Mouse (Mus musculus): ENCODE data around the gene Cxcl16. TPM values are rescaled to one million over a fixed set of nuclear protein-coding genes. Genes with fewer than 3 reads are reported as not detected.
"Not testable (repeated sequence)": the region's sequence is repeated elsewhere in the genome, so short reads cannot be mapped to it uniquely, and the experiment has no call there.

Gene Cxcl16
- polyA plus RNA-seq, 1 experiment from 2014 or later = 6.0 TPM

DNA sequence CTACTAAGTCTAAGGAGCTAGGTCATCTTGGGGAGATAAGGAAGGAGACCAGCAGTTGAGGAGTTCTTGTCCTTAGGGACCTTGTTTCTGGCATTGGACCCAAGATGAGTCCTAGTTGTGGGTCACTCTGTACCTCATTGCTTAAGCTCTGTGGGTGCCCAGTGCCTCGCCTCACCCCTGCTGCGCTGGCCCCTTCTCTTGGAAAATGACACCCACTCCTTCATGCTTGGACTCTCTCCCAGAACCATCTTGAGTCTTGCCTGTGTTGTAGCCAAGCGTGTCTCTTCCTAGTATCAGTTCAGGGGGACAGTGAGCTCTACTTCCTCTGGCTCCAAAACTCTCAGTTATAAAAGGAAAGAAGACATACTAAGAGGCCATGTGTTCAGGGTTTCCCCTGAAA lies 29.4 kb upstream of the Cxcl16 start:
- H3K9ac ChIP-seq (ENCODE audit: low read depth, low read length) = no peak overlapping the region
- peaks cover 4% of the 10 kb centered on the region; the same call in 1 of the 2 replicates for H3K9me3 ChIP-seq (ENCODE audit: control insufficient read depth, low read length)
- no peaks in the 10 kb centered on the region for H3K27me3 ChIP-seq (replicated peaks; ENCODE audit: control insufficient read depth, insufficient read depth, low read length)
- no peak overlapping the region for H3K27ac ChIP-seq (replicated peaks; ENCODE audit: low read depth, low read length)
- 86% methylated on average over 3 of the region's 3 CpGs for WGBS
- H3K36me3 ChIP-seq (ENCODE audit: control insufficient read depth, insufficient read depth, low read length) = no peaks in the 10 kb centered on the region
- ATAC-seq (ENCODE audit: low read depth) (no peak), DNase-seq (ENCODE audit: low spot score) (no peak)
- H3K4me1 ChIP-seq (ENCODE audit: control insufficient read depth, insufficient read depth, low read length) = no peaks in the 10 kb centered on the region
- H3K4me2 ChIP-seq (ENCODE audit: low read depth, low read length) = no peak overlapping the region
- no peak overlapping the region for H3K4me3 ChIP-seq (ENCODE audit: low read depth, low read length)

DNA sequence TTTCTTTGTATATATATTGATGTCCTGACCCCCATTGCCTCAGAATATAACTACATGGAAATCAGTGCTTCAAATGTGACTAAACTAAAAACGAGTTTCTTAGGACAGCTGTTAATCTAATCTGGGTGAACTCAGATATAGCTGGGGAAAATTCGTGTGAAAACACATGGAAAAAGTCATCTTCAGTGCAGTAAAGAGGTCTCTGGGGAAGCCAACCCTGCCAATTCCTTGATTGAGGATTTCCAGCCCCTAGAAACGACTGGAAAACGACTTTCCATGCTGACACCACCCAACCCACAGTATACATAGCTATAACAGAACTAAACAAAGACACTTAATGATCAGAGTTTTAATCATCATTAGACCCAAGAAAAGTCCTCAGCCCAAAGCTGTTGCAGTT lies 28.0 kb upstream of the Cxcl16 start:
- no peak overlapping the region for H3K4me3 ChIP-seq (ENCODE audit: low read depth, low read length)
- DNase-seq (ENCODE audit: low spot score) = peak; percentile 10
- 30% methylated on average over 4 of the region's 4 CpGs for WGBS
- no peaks in the 10 kb centered on the region for H3K4me1 ChIP-seq (ENCODE audit: control insufficient read depth, insufficient read depth, low read length)
- H3K27ac ChIP-seq (replicated peaks; ENCODE audit: low read depth, low read length) = no peak overlapping the region
- H3K27me3 ChIP-seq (replicated peaks; ENCODE audit: control insufficient read depth, insufficient read depth, low read length) = no peaks in the 10 kb centered on the region
- H3K9me3 ChIP-seq (ENCODE audit: control insufficient read depth, low read length) = peaks cover 4% of the 10 kb centered on the region; the same call in 1 of the 2 replicates
- no peaks in the 10 kb centered on the region for H3K36me3 ChIP-seq (ENCODE audit: control insufficient read depth, insufficient read depth, low read length)
- no peak overlapping the region for H3K4me2 ChIP-seq (ENCODE audit: low read depth, low read length)
- ATAC-seq (ENCODE audit: low read depth) = no peak
- no peak overlapping the region for H3K9ac ChIP-seq (ENCODE audit: low read depth, low read length)

DNA sequence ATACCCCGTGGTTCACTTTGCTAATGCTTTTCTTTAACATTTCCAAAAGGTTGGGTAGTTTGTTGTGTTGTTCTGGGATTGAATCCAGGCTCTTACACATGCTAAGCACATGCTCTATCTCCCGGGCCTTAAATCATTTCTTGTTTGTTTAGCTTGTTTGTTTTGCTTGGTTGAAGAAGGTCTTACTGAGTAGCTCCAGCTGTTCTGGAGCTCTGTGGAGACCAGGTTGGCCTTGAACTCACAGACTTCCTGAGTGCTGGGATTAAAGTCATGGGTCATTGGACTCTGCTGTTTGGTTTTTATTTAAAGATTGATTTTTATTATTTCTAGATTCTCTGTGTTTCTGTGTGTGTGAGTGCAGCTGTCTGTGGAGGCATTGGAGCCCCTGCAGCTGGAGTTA lies 25.7 kb upstream of the Cxcl16 start:
- WGBS = 49% methylated on average over 2 of the region's 2 CpGs
- no peak overlapping the region for H3K4me3 ChIP-seq (ENCODE audit: low read depth, low read length)
- DNase-seq (ENCODE audit: low spot score) (no peak), ATAC-seq (ENCODE audit: low read depth) (no peak)
- no peaks in the 10 kb centered on the region for H3K36me3 ChIP-seq (ENCODE audit: control insufficient read depth, insufficient read depth, low read length)
- no peaks in the 10 kb centered on the region for H3K4me1 ChIP-seq (ENCODE audit: control insufficient read depth, insufficient read depth, low read length)
- no peaks in the 10 kb centered on the region for H3K9me3 ChIP-seq (ENCODE audit: control insufficient read depth, low read length)
- H3K27me3 ChIP-seq (replicated peaks; ENCODE audit: control insufficient read depth, insufficient read depth, low read length) = no peaks in the 10 kb centered on the region
- no peak overlapping the region for H3K4me2 ChIP-seq (ENCODE audit: low read depth, low read length)
- no peak overlapping the region for H3K9ac ChIP-seq (ENCODE audit: low read depth, low read length)
- H3K27ac ChIP-seq (replicated peaks; ENCODE audit: low read depth, low read length) = no peak overlapping the region

DNA sequence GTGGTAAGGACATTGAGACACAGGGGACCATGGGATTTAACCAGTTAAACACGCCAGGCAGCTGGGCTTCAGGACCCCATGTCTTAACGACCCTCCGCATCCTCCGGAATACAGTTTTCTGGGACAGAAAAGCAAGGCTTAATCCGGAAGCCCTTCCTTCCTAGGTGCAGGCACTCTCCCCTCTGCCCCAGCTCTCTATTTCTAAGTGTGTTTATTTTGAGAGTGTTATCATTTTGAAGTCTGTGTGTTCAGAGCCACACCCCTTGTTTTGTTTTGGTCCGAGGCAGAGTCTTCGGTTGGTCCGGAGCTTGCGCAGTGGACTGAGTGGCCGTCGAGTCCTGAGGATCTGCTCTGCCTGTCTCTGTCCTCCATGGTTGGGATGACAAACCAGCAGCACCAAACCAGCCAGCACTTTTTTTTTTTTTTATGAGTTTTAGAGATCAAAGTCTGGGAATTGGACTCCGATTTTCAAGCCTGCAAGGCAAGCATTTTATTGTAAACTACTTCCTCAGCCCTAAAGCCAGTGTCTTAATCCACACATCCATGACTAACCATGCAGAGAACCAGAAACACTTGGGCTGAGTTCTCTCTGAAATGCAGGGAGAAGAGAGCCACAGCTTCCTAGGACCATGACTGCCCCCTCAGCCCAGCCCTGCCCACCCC lies 15.2 kb upstream of the Cxcl16 start:
- no peaks in the 10 kb centered on the region for H3K36me3 ChIP-seq (ENCODE audit: control insufficient read depth, insufficient read depth, low read length)
- H3K4me3 ChIP-seq (ENCODE audit: low read depth, low read length) = no peak overlapping the region
- no peaks in the 10 kb centered on the region for H3K4me1 ChIP-seq (ENCODE audit: control insufficient read depth, insufficient read depth, low read length)
- no peak overlapping the region for H3K27ac ChIP-seq (replicated peaks; ENCODE audit: low read depth, low read length)
- 77% methylated on average over 12 of the region's 12 CpGs for WGBS
- H3K27me3 ChIP-seq (replicated peaks; ENCODE audit: control insufficient read depth, insufficient read depth, low read length) = no peaks in the 10 kb centered on the region
- ATAC-seq (ENCODE audit: low read depth) = no peak
- H3K9ac ChIP-seq (ENCODE audit: low read depth, low read length) = no peak overlapping the region
- DNase-seq (ENCODE audit: low spot score) = no peak
- H3K4me2 ChIP-seq (ENCODE audit: low read depth, low read length) = no peak overlapping the region
- no peaks in the 10 kb centered on the region for H3K9me3 ChIP-seq (ENCODE audit: control insufficient read depth, low read length)

DNA sequence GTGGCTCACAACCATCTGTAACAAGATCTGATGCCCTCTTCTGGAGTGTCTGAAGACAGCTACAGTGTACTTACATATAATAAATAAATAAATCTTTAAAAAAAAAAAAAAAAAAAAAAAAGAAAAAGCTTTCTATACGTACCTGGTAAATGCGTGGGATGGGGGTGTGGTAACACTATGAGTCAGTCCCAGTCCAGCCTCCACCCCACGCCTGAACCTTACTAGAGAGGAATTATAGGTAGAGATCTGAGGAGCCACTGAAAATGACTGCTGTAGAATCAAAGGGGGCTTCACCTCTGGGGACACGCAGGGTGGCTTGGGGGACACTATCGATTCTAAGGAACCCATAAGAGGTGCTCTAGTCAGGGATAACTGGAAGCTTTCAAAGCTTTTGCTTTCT lies 13.5 kb upstream of the Cxcl16 start:
- not testable (repeated sequence) for H3K4me1 ChIP-seq (ENCODE audit: control insufficient read depth, insufficient read depth, low read length); H3K27ac ChIP-seq (replicated peaks; ENCODE audit: low read depth, low read length); H3K27me3 ChIP-seq (replicated peaks; ENCODE audit: control insufficient read depth, insufficient read depth, low read length); H3K36me3 ChIP-seq (ENCODE audit: control insufficient read depth, insufficient read depth, low read length); H3K4me2 ChIP-seq (ENCODE audit: low read depth, low read length); DNase-seq (ENCODE audit: low spot score); ATAC-seq (ENCODE audit: low read depth); H3K9me3 ChIP-seq (ENCODE audit: control insufficient read depth, low read length); H3K4me3 ChIP-seq (ENCODE audit: low read depth, low read length); H3K9ac ChIP-seq (ENCODE audit: low read depth, low read length)
- 81% methylated on average over 5 of the region's 5 CpGs for WGBS

DNA sequence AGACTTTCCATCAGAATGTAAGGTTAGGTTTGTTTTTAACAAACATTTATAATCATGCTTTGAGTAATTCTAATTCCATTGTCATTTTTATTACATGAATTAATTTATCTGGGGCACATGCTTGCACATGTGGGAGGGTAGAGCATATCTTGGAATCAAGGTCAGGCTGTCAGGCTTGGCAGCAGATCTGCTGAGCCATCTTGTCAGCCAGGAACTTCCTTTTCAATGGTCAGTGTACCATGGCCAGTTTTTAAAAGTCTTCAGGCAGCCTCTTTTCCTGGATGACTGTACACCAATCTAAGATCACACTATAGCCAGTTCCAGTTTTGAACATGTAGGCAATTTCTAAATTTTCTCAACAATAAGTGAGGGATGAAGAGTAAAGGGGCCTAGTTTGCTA lies 12.9 kb upstream of the Cxcl16 start:
- no peak for ATAC-seq (ENCODE audit: low read depth)

DNA sequence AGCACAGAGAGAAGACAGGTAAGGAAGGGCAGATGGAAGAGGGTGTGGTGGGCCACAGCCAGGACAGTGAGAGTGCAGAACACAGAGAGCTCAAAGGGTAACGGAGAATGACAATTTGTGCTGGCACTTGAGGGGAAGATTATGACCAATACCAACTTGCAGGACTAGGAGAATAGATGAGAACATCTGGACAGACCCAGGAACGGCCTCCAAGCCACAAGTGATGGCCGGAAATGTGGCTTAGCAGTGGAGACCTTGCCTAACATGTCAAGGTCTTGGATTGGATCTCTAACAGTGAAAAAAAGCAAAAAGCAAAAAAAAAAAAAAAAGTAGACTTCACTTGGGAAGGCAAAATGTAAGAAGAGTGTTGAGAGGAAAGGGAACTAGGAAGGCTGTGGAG lies 10.0 kb upstream of the Cxcl16 start:
- DNase-seq (ENCODE audit: low spot score) (no peak), ATAC-seq (ENCODE audit: low read depth) (no peak)
- WGBS = 84% methylated on average over 3 of the region's 3 CpGs
- H3K27ac ChIP-seq (replicated peaks; ENCODE audit: low read depth, low read length) = no peak overlapping the region
- peaks cover 11% of the 10 kb centered on the region for H3K4me1 ChIP-seq (ENCODE audit: control insufficient read depth, insufficient read depth, low read length)
- peaks cover 13% of the 10 kb centered on the region for H3K27me3 ChIP-seq (replicated peaks; ENCODE audit: control insufficient read depth, insufficient read depth, low read length)
- H3K4me2 ChIP-seq (ENCODE audit: low read depth, low read length) = no peak overlapping the region
- H3K9me3 ChIP-seq (ENCODE audit: control insufficient read depth, low read length) = no peaks in the 10 kb centered on the region
- H3K36me3 ChIP-seq (ENCODE audit: control insufficient read depth, insufficient read depth, low read length) = no peaks in the 10 kb centered on the region
- H3K9ac ChIP-seq (ENCODE audit: low read depth, low read length) = no peak overlapping the region
- no peak overlapping the region for H3K4me3 ChIP-seq (ENCODE audit: low read depth, low read length)

More for the DNA sequence above, 12.9 kb upstream of the Cxcl16 start:
- Histone ChIP-seq H3K36me3 (ENCODE audit: control insufficient read depth, insufficient read depth, low read length) (no peaks in the 10 kb centered on the region), H3K4me2 (ENCODE audit: low read depth, low read length) (no peak overlapping the region), H3K27me3 (replicated peaks; ENCODE audit: control insufficient read depth, insufficient read depth, low read length) (no peaks in the 10 kb centered on the region), H3K9ac (ENCODE audit: low read depth, low read length) (no peak overlapping the region), H3K4me1 (ENCODE audit: control insufficient read depth, insufficient read depth, low read length) (no peaks in the 10 kb centered on the region), H3K9me3 (ENCODE audit: control insufficient read depth, low read length) (no peaks in the 10 kb centered on the region), H3K4me3 (ENCODE audit: low read depth, low read length) (no peak overlapping the region), H3K27ac (replicated peaks; ENCODE audit: low read depth, low read length) (no peak overlapping the region)
- DNase-seq (ENCODE audit: low spot score) = no peak

DNA sequence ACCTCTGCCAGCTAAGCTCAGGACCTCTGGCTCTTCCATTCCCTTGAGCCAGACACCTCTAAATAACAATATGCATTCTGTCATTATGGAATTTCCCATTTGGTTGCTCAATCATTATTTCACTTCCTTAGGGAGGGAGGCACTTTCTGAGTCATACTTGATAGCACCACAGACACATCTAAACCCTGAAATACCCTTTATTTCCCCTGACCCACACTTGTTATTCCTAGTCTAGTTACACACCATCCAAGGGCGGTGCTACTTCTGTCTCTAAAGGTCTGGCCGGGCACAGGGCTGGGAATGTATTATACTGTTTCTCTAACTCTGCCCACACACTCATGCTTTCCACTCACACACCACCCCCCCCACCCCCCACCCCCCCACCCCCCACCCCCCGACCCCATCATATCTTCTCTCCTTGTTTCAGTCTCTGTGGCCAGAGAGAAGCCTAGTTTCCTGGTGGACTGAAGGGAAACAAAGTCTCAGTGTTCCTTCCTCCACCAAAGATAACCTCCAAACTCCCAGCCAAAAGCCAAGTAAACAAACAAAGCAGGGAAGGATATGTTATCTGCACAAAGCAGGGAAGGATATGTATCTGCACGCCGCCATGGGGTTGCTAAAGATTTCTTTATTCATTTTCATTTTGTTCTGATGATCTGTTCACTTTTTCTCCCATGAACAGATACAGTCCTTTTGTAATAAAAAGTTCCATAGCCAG lies 8.3 kb upstream of the Cxcl16 start:
- Histone ChIP-seq H3K36me3 (ENCODE audit: control insufficient read depth, insufficient read depth, low read length) (no peaks in the 10 kb centered on the region), H3K27ac (replicated peaks; ENCODE audit: low read depth, low read length) (no peak overlapping the region), H3K9me3 (ENCODE audit: control insufficient read depth, low read length) (no peaks in the 10 kb centered on the region), H3K9ac (ENCODE audit: low read depth, low read length) (no peak overlapping the region), H3K27me3 (replicated peaks; ENCODE audit: control insufficient read depth, insufficient read depth, low read length) (peaks cover 22% of the 10 kb centered on the region), H3K4me1 (ENCODE audit: control insufficient read depth, insufficient read depth, low read length) (peaks cover 11% of the 10 kb centered on the region), H3K4me3 (ENCODE audit: low read depth, low read length) (no peak overlapping the region), H3K4me2 (ENCODE audit: low read depth, low read length) (no peak overlapping the region)
- WGBS = 84% methylated on average over 5 of the region's 5 CpGs
- no peak for ATAC-seq (ENCODE audit: low read depth)
- no peak for DNase-seq (ENCODE audit: low spot score)

DNA sequence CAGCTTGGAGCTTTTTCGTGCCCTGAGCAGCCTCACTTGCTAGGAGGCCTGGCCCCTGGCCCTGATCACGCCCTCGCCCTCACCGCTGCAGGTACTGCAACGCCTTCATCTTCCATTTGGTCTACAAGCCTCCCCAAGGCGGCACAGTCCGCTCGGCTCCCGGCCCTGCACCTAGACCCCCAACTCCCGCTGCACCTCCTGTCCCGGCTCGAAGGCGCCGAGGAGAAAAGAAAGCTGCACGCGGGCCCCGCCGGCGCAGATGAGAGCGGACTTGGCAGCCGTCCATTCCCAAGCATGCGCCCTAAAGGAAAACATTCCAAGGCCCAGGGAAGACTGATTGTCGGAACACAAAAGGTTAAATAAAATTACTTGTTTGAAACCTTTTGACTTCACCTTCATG lies 6.0 kb upstream of the Cxcl16 start:
- no peaks in the 10 kb centered on the region for H3K36me3 ChIP-seq (ENCODE audit: control insufficient read depth, insufficient read depth, low read length)
- ATAC-seq (ENCODE audit: low read depth) (no peak), DNase-seq (ENCODE audit: low spot score) (peak; percentile 48)
- 0 out of 2 replicates have a peak, but pooled peaks cover 3% of the 10 kb centered on the region for H3K9me3 ChIP-seq (ENCODE audit: control insufficient read depth, low read length)
- peaks cover 11% of the 10 kb centered on the region for H3K4me1 ChIP-seq (ENCODE audit: control insufficient read depth, insufficient read depth, low read length)
- H3K4me3 ChIP-seq (ENCODE audit: low read depth, low read length) = peak overlapping the region; percentile 33
- H3K27me3 ChIP-seq (replicated peaks; ENCODE audit: control insufficient read depth, insufficient read depth, low read length) = peaks cover 28% of the 10 kb centered on the region
- 9% methylated on average over 23 of the region's 23 CpGs for WGBS
- no peak overlapping the region for H3K27ac ChIP-seq (replicated peaks; ENCODE audit: low read depth, low read length)
- H3K9ac ChIP-seq (ENCODE audit: low read depth, low read length) = peak overlapping the region; percentile 54
- H3K4me2 ChIP-seq (ENCODE audit: low read depth, low read length) = peak overlapping the region; percentile 61

Data from embryonic facial prominence, embryonic 14.5 days (tissue).